ENCODE assay signal across 23 mouse cellular contexts in the genomic region with DNA sequence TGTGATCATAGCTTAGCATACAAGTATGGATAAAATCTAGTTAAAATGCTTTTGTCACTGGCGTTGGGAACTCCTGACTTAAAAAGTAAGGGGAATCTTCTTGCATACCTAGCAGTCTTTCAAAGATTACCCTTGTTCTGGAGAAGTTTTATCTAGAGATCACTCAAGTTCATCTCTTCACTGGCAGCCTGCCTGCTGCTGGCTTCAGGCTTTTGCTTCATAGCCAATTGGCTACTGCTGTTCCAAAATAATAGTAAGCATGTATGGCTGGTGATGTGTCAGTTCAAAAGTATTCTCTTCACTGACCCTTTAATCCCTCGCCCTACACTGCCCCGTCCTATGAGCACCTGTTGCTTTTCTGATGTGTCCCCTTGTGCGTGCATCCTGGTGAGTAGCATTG. TPM values are rescaled to one million over a fixed set of nuclear protein-coding genes. Genes with fewer than 3 reads are reported as not detected.
DNase-seq lines count a peak whose midpoint lies in the region; ATAC-seq and TF ChIP-seq lines count a peak whose summit lies in the region.
"Had no signal": no experiment of that assay in that cellular context is flagged by ENCODE, and none has a peak within 500 bp of the region (broad histone marks: within the 10 kb centered on the region; RNA-seq: fewer than 3 reads in every experiment).

No protein-coding gene starts in this region.

- ATAC-seq in stomach, postnatal 0 days (ENCODE audit: low FRiP score, low TSS enrichment), result no peak
- ATAC-seq: CD4-positive, CD25-positive, alpha-beta regulatory T cell, adult 4 months; forebrain, embryonic 14.5 days; forebrain, postnatal 0 days; hindbrain, embryonic 16.5 days; intestine, embryonic 15.5 days had no signal

- H3K4me2 ChIP-seq in stomach, postnatal 0 days (replicated peaks; ENCODE audit: low read depth), result no peak overlapping the region
- H3K4me2 ChIP-seq: heart, embryonic 12.5 days; heart, embryonic 15.5 days; hindbrain, embryonic 13.5 days; intestine, embryonic 15.5 days had no signal

- no peak overlapping the region for H3K9ac ChIP-seq in liver, adult 2 months (ENCODE audit: low read depth, low read length)
- no peak overlapping the region for H3K9ac ChIP-seq in stomach, postnatal 0 days (ENCODE audit: low read length)
- H3K9ac ChIP-seq: forebrain, postnatal 0 days; heart, embryonic 12.5 days; heart, embryonic 15.5 days; hindbrain, embryonic 13.5 days; intestine, embryonic 15.5 days had no signal

- peaks cover 2% of the 10 kb centered on the region; the same call in 1 of the 2 replicates for H3K36me3 ChIP-seq in liver, adult 2 months (ENCODE audit: control insufficient read depth, insufficient read depth, low read length)
- peaks cover 3% of the 10 kb centered on the region; the same call in 1 of the 2 replicates for H3K36me3 ChIP-seq in stomach, postnatal 0 days (ENCODE audit: control insufficient read depth, insufficient read depth, low read length)
- H3K36me3 ChIP-seq: forebrain, embryonic 10.5 days; heart, embryonic 12.5 days; heart, embryonic 15.5 days; hindbrain, embryonic 10.5 days; intestine, embryonic 15.5 days had no signal

- no peaks in the 10 kb centered on the region for H3K4me1 ChIP-seq in liver, adult 2 months (ENCODE audit: control insufficient read depth, insufficient read depth, low read length)
- H3K4me1 ChIP-seq in stomach, postnatal 0 days (replicated peaks; ENCODE audit: control insufficient read depth, insufficient read depth), result no peaks in the 10 kb centered on the region
- H3K4me1 ChIP-seq: forebrain, embryonic 10.5 days; heart, embryonic 12.5 days; heart, embryonic 15.5 days; hindbrain, embryonic 10.5 days; hindbrain, embryonic 13.5 days; intestine, embryonic 15.5 days had no signal

- H3K27me3 ChIP-seq in liver, adult 2 months (ENCODE audit: control insufficient read depth, insufficient read depth, low read length), result no peaks in the 10 kb centered on the region
- H3K27me3 ChIP-seq in stomach, postnatal 0 days (ENCODE audit: control insufficient read depth, insufficient read depth, low read length), result no peaks in the 10 kb centered on the region
- H3K27me3 ChIP-seq: heart, embryonic 12.5 days; heart, embryonic 15.5 days; hindbrain, embryonic 13.5 days; intestine, embryonic 15.5 days had no signal

- no peak overlapping the region for H3K4me3 ChIP-seq in gastrocnemius, adult 2 months
- H3K4me3 ChIP-seq in liver, adult 2 months (ENCODE audit: insufficient read depth, low read depth, low read length), result no peak overlapping the region
- H3K4me3 ChIP-seq in stomach, postnatal 0 days (ENCODE audit: low read depth, low read length), result no peak overlapping the region
- H3K4me3 ChIP-seq: forebrain, embryonic 10.5 days; heart, embryonic 12.5 days; heart, embryonic 15.5 days; hindbrain, embryonic 10.5 days; hindbrain, embryonic 13.5 days; intestine, embryonic 15.5 days had no signal

- no peaks in the 10 kb centered on the region for H3K79me2 ChIP-seq in liver, adult 2 months (ENCODE audit: control insufficient read depth, insufficient read depth, low read length)

- no peaks in the 10 kb centered on the region for H3K9me3 ChIP-seq in stomach, postnatal 0 days (ENCODE audit: control insufficient read depth, low read length)
- H3K9me3 ChIP-seq: forebrain, embryonic 10.5 days; heart, embryonic 12.5 days; heart, embryonic 15.5 days; hindbrain, embryonic 10.5 days; hindbrain, embryonic 13.5 days; intestine, embryonic 15.5 days had no signal

- peak; percentile 43 for DNase-seq in gastrocnemius, adult 2 months
- no peak for DNase-seq in gastrocnemius, postnatal 25 days
- DNase-seq in liver, adult 2 months (ENCODE audit: extremely low read depth, low read depth, low spot score), result peak; percentile 30
- DNase-seq in liver (no peak), NIH3T3 (ENCODE audit: low read depth) (peak; percentile 53)
- no peak for DNase-seq in stomach, postnatal 0 days (ENCODE audit: low spot score)
- no peak for DNase-seq in thymus, postnatal 36 days
- DNase-seq: cerebellum, adult 18-20 months; cerebellum, adult 9-10 months; cerebellum, postnatal 14 days; forebrain, postnatal 0 days; heart, postnatal 36 days; kidney, adult 11 months; kidney, adult 8-10 months had no signal

- no peak overlapping the region for H3K27ac ChIP-seq in gastrocnemius, adult 2 months
- no peak overlapping the region for H3K27ac ChIP-seq in liver, adult 2 months (replicated peaks; ENCODE audit: insufficient read depth, low read depth, low read length)
- H3K27ac ChIP-seq in stomach, postnatal 0 days (replicated peaks), result no peak overlapping the region
- H3K27ac ChIP-seq: forebrain, embryonic 10.5 days; heart, embryonic 15.5 days; hindbrain, embryonic 10.5 days; hindbrain, embryonic 13.5 days; intestine, embryonic 15.5 days had no signal

- no peak for TF ChIP-seq EP300 in stomach, postnatal 0 days (optimal IDR thresholded peaks at IDR 0.05)

- intact Hi-C loops in gastrocnemius, adult 2 months (cut with DNase I), result no loop called here

- WGBS in liver, adult 2 months, result 84% methylated on average over 4 of the region's 4 CpGs
- 88% methylated on average over 4 of the region's 4 CpGs for WGBS in stomach, postnatal 0 days

- TF ChIP-seq CTCF in gastrocnemius, adult 2 months (IDR thresholded peaks at IDR 0.05), result no peak
- no peak for TF ChIP-seq CTCF in liver, adult 2 months (IDR thresholded peaks at IDR 0.05; ENCODE audit: low read depth, low read length)
- no peak for TF ChIP-seq CTCF in stomach, postnatal 0 days (IDR thresholded peaks at IDR 0.05; ENCODE audit: low read depth)

- no peak for TF ChIP-seq POLR2A in liver, adult 2 months (IDR thresholded peaks at IDR 0.05; ENCODE audit: extremely low read depth, insufficient read depth, low read length)

RNA-seq across cellular contexts. Expression of a gene that starts 18.1 kb away (rescaled TPM):
- 100 to 1,000 TPM; 128 to 218 TPM for total RNA-seq in gastrocnemius, adult 2 months (2021)
- total RNA-seq in gastrocnemius, postnatal 25 days (2021), result 100 to 1,000 TPM; 167 to 170 TPM
- total RNA-seq in liver, adult 2 months (2014; rRNA removed), result 63.7 and 93.6 TPM in 2 replicates
- 219 and 299 TPM in 2 replicates for polyA plus RNA-seq in liver, adult 2 months (2012; rRNA removed)
- 157 and 166 TPM in 2 replicates for polyA plus RNA-seq in stomach, postnatal 0 days (2015; fragmentation: Nextera tagmentation; extraction: Ambion mirVana)

RNA-seq across cellular contexts. Expression of a gene that starts 35.9 kb away (rescaled TPM):
- total RNA-seq in gastrocnemius, adult 2 months (2021), result 100 to 1,000 TPM; 128 to 134 TPM
- 10 to 100 TPM; 97.7 to 97.8 TPM for total RNA-seq in gastrocnemius, postnatal 25 days (2021)
- total RNA-seq in liver, adult 2 months (2014; rRNA removed), result 96.2 and 128 TPM in 2 replicates
- 12.8 and 20.0 TPM in 2 replicates for polyA plus RNA-seq in liver, adult 2 months (2012; rRNA removed)
- 19.2 and 24.2 TPM in 2 replicates for polyA plus RNA-seq in stomach, postnatal 0 days (2015; fragmentation: Nextera tagmentation; extraction: Ambion mirVana)

Comparison
In these comparisons a context has a peak if more than half of its experiments do, and no peak if none do; other contexts are left out.
1. DNase-seq: peak in gastrocnemius, adult 2 months (single experiment), liver, adult 2 months (single experiment) and NIH3T3 (single experiment); none in gastrocnemius, postnatal 25 days (single experiment), liver (single experiment), stomach, postnatal 0 days (single experiment) and thymus, postnatal 36 days (0 of 2).